Mouse (Mus musculus) hindbrain, embryonic 14.5 days (tissue): ENCODE data around the gene Acot11. TPM values are rescaled to one million over a fixed set of nuclear protein-coding genes. Genes with fewer than 3 reads are reported as not detected.

Experiments
- ATAC-seq: fragments of 200-750 bp; cut with Nextera tagmentation; 2 replicates; pipeline ENCODE4 v1.8.0; 2017; ENCODE audit warnings: moderate number of reproducible peaks, mild to moderate bottlenecking, moderate TSS enrichment, moderate library complexity; ENCODE audit not compliant: low FRiP score
- DNase-seq: peaks from one replicate; pipeline ENCODE4 v3.0.0-alpha.2; 2015; ENCODE audit warnings: low spot score
- H3K27ac ChIP-seq: fragments of 300-500 bp; sonication (generic); 2 replicates; pipeline ENCODE4 v1.5.1; 2014; ENCODE audit warnings: mild to moderate bottlenecking, moderate library complexity
- H3K27me3 ChIP-seq: fragments of 300-500 bp; sonication (generic); 2 replicates; pipeline ENCODE4 v1.6.1; 2014; ENCODE audit warnings: mild to moderate bottlenecking, low read length, mixed read lengths; ENCODE audit not compliant: control insufficient read depth, insufficient read depth
- H3K36me3 ChIP-seq: fragments of 300-500 bp; sonication (generic); replicated peaks from 2 replicates; pipeline ENCODE4 v1.6.1; 2014; ENCODE audit not compliant: control insufficient read depth, insufficient read depth
- H3K4me1 ChIP-seq: fragments of 300-500 bp; sonication (generic); replicated peaks from 2 replicates; pipeline ENCODE4 v1.6.1; 2014; ENCODE audit warnings: antibody characterized with exemption, low read length, mixed read lengths; ENCODE audit not compliant: control insufficient read depth, insufficient read depth
- H3K4me2 ChIP-seq: fragments of 300-500 bp; sonication (generic); replicated peaks from 2 replicates; pipeline ENCODE4 v1.6.1; 2014; ENCODE audit warnings: mild to moderate bottlenecking, moderate library complexity
- H3K4me3 ChIP-seq: fragments of 300-500 bp; sonication (generic); replicated peaks from 2 replicates; pipeline ENCODE4 v1.5.1; 2014; ENCODE audit warnings: mild to moderate bottlenecking, low read length
- H3K9ac ChIP-seq: fragments of 300-500 bp; sonication (generic); 2 replicates; pipeline ENCODE4 v1.6.1; 2014
- H3K9me3 ChIP-seq: fragments of 300-500 bp; sonication (generic); 2 replicates; pipeline ENCODE4 v1.6.1; 2016; ENCODE audit warnings: low read length; ENCODE audit not compliant: control insufficient read depth
- WGBS: fragments of 180-500 bp; shearing (Covaris S2); extraction: QIAGEN DNeasy Blood & Tissue Kit; methylation state at CpG from one replicate; pipeline ENCODE4 v1.1.7; 2014; 5-methylcytosine and 5-hydroxymethylcytosine counted together
- polyA plus RNA-seq: library from polyadenylated mRNA; unstranded; fragments of >200 nt; fragmentation: Nextera tagmentation; extraction: Ambion mirVana; gene quantifications from 2 replicates; pipeline ENCODE4 v1.2.1, GENCODE M21; 2014

The Acot11 gene
- polyA plus RNA-seq, 1 experiment from 2014 or later, result 2.0 TPM

DNA sequence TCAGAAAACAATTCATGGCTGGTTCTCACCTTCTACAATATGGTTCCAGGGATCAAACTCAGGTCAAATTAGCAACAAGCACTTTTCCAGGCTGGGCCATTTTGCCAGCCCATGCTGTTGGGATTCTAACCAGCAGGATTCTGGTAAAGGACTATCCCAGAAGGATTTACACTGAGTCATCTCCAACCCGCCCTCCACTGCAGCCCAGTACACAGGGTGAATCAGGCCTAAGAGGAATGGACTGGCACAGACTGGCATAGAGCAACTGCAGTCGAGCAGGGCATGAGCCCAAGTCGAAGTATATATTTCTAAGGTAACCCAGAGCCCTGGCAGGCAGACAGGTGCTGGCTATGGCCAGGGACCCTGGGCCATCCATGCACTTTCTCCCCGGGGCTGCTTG lies 12.2 kb upstream of the Acot11 start:
- ATAC-seq (no peak), DNase-seq (no peak)
- H3K4me1 ChIP-seq, result peaks cover 11% of the 10 kb centered on the region; the same call in 1 of the 2 replicates

DNA sequence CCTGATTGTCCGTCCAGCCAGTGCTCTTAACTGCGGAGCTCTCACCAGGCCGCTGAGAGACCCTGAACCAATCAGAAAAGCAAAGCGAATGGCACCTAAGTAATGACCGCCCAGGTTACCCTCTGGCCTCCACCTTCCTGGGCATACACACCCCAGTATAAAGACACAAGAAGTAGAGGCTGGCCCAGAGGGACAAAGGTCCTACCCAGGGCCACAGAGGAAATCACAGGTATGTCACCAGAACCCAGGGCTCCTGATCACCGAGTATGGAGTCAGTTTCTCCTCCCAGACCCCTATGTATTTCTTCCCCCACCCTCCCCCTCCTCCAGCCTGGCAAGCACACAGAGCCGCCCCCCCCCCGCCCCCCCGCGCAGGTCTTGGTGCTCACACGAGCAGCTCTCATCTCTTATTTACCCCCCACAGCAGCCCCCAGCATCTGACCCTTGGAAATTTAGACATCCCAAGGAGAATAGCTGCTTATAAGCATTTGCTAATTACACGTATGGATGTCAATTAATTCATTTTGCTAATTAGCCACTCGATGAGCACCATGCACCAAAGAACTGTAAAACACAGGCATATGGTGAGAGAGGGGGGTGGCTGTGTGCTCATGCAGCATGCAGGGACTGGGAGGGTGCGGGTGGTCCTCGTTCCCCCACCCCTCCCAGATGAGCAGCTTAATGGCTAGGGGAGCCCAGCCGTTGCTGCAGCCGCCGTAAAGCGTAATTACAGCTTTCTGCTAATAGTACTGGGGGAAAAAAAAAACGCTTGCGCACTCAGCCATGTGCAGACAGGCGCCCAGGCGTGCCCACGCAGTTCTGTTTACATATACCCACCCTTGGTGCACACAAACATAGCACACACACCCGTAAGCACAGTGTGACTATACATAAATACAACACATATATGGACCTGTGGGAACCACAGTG lies 10.9 kb upstream of the Acot11 start:
- H3K27me3 ChIP-seq, result no peaks in the 10 kb centered on the region
- 53% methylated on average over 23 of the region's 25 CpGs for WGBS
- H3K9ac ChIP-seq, result no peak overlapping the region
- no peaks in the 10 kb centered on the region for H3K9me3 ChIP-seq
- no peak overlapping the region for H3K4me3 ChIP-seq
- H3K27ac ChIP-seq, result peak overlapping the region; percentile 51
- H3K36me3 ChIP-seq, result no peaks in the 10 kb centered on the region
- ATAC-seq, result peak; percentile 92
- H3K4me2 ChIP-seq, result peak overlapping the region; percentile 35
- DNase-seq, result peak; percentile 62
- H3K4me1 ChIP-seq, result peaks cover 11% of the 10 kb centered on the region; the same call in 1 of the 2 replicates

More for the DNA sequence above, 12.2 kb upstream of the Acot11 start:
- Histone ChIP-seq H3K9ac (no peak overlapping the region), H3K4me3 (no peak overlapping the region), H3K9me3 (no peaks in the 10 kb centered on the region), H3K27ac (no peak overlapping the region), H3K36me3 (no peaks in the 10 kb centered on the region), H3K27me3 (no peaks in the 10 kb centered on the region), H3K4me2 (no peak overlapping the region)
- 94% methylated on average over 4 of the region's 4 CpGs for WGBS

DNA sequence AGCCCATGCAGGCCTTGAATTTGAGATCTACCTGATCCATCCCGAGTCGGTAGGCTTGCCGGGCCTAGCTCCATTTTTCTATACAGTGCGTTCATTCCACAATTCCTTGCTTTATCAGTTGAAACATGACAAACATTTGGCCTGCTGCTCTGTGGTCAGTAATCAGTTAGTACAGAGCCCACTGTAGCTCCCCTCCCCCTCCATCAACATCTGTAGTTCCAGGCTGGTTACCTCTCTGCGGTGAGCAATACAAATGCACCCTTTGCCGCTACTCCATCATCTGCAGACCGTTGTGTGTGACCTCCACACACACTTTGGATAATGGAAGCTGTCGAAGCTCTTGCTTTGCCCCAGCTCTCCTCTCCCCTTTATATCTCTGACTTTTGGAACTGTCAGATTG lies 6.4 kb upstream of the Acot11 start:
- DNase-seq (no peak), ATAC-seq (no peak)
- Histone ChIP-seq H3K9ac (no peak overlapping the region), H3K4me2 (no peak overlapping the region), H3K36me3 (no peaks in the 10 kb centered on the region), H3K27me3 (no peaks in the 10 kb centered on the region), H3K9me3 (0 out of 2 replicates have a peak, but pooled peaks cover 4% of the 10 kb centered on the region), H3K4me1 (peaks cover 7% of the 10 kb centered on the region; the same call in 1 of the 2 replicates), H3K4me3 (no peak overlapping the region), H3K27ac (no peak overlapping the region)
- 92% methylated on average over 8 of the region's 8 CpGs for WGBS

DNA sequence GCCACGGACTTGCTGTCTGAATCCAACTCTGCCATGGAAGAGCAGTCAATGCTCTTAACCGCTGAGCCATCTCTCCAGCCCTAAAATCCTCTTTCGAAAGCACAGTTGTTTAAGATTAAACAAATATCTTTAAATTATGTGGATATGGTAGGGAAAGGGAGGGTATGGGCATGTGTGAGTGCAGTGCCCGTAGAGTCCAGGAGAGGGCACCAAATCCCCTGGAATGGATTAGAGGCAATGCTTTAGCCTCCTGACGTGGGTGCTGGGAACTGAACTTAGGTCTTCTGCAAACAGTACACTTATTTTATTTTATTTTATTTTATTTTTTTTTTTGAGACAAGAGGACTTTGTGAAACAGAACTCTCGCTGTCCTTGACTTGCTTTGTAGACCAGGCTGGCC lies 5.2 kb upstream of the Acot11 start:
- no peak for ATAC-seq
- H3K27ac ChIP-seq, result no peak overlapping the region

GRCm38 (mm10) chr4:106807287-106807686 lies 2.5 kb upstream of the Acot11 start:
- no peak overlapping the region for H3K4me2 ChIP-seq
- H3K27ac ChIP-seq, result no peak overlapping the region
- 83% methylated on average over 3 of the region's 3 CpGs for WGBS
- peaks cover 5% of the 10 kb centered on the region; the same call in 1 of the 2 replicates for H3K27me3 ChIP-seq
- H3K4me3 ChIP-seq, result no peak overlapping the region
- H3K36me3 ChIP-seq, result no peaks in the 10 kb centered on the region
- ATAC-seq, result no peak
- DNase-seq, result no peak
- H3K9me3 ChIP-seq, result 0 out of 2 replicates have a peak, but pooled peaks cover 4% of the 10 kb centered on the region
- H3K9ac ChIP-seq, result no peak overlapping the region
- peaks cover 6% of the 10 kb centered on the region for H3K4me1 ChIP-seq

More for the DNA sequence above, 5.2 kb upstream of the Acot11 start:
- Histone ChIP-seq H3K4me1 (peaks cover 1% of the 10 kb centered on the region; the same call in 1 of the 2 replicates), H3K4me2 (no peak overlapping the region), H3K9ac (no peak overlapping the region), H3K9me3 (0 out of 2 replicates have a peak, but pooled peaks cover 4% of the 10 kb centered on the region), H3K36me3 (no peaks in the 10 kb centered on the region), H3K4me3 (no peak overlapping the region), H3K27me3 (no peaks in the 10 kb centered on the region)
- DNase-seq, result no peak
- WGBS, result 90% methylated on average over 6 of the region's 6 CpGs

- H3K4me1 ChIP-seq, result peaks cover 6% of the 10 kb centered on the region
- DNase-seq, result no peak
These were observed 1.1 kb upstream of the Acot11 start for GRCm38 (mm10) chr4:106805890-106806289.

DNA sequence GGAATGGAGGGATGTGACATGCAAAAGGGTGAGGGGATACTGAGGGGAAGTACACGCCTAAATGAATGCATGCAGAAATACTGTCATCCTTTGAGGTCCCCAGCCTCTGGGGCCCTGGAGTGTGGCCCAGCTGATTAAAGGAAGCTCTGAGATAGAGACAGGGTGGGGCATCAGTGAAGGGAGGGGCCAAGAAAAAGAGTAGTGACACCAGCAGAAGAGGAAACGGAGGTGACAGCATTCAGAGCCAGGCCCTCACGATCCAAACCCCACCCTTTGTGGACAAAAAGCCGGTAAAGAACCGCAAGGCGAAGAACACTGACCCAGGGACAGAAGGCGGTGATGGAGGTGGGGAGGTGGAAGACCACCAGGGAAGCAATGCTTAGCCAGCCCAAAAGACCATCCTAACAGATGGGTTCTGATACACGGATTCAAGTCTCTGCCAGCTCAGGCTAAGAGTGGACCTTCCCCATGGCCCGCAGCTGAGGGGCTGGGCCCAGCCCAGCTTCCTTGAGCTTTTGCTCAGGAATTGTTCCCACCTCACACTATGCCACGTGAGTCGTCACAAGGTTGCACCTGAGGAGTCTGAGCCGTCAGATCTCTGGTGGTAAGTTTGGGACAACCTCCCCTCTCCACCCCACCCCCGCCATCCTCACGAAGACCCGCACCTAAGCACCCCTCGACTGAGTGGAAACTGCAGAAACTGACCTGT lies 443 bp downstream of the Acot11 start:
- WGBS, result 46% methylated on average over 16 of the region's 16 CpGs
- ATAC-seq (no peak), DNase-seq (no peak)
- H3K9me3 ChIP-seq, result no peaks in the 10 kb centered on the region
- no peaks in the 10 kb centered on the region for H3K36me3 ChIP-seq
- H3K9ac ChIP-seq, result no peak overlapping the region
- H3K27ac ChIP-seq, result no peak overlapping the region
- H3K4me2 ChIP-seq, result peak overlapping the region; percentile 39
- H3K4me3 ChIP-seq, result no peak overlapping the region
- peaks cover 6% of the 10 kb centered on the region for H3K4me1 ChIP-seq
- H3K27me3 ChIP-seq, result peaks cover 5% of the 10 kb centered on the region; the same call in 1 of the 2 replicates

More at GRCm38 (mm10) chr4:106805890-106806289, 1.1 kb upstream of the Acot11 start:
- no peak overlapping the region for H3K27ac ChIP-seq
- peaks cover 5% of the 10 kb centered on the region; the same call in 1 of the 2 replicates for H3K27me3 ChIP-seq
- no peaks in the 10 kb centered on the region for H3K36me3 ChIP-seq
- no peak overlapping the region for H3K9ac ChIP-seq
- H3K4me2 ChIP-seq, result no peak overlapping the region
- 0 out of 2 replicates have a peak, but pooled peaks cover 4% of the 10 kb centered on the region for H3K9me3 ChIP-seq
- 45% methylated on average over 2 of the region's 2 CpGs for WGBS
- ATAC-seq, result no peak
- no peak overlapping the region for H3K4me3 ChIP-seq

GRCm38 (mm10) chr4:106803781-106804180 lies 1.0 kb downstream of the Acot11 start:
- DNase-seq, result no peak
- Histone ChIP-seq H3K4me1 (peaks cover 6% of the 10 kb centered on the region), H3K36me3 (no peaks in the 10 kb centered on the region), H3K27ac (no peak overlapping the region), H3K9me3 (no peaks in the 10 kb centered on the region), H3K9ac (no peak overlapping the region), H3K27me3 (peaks cover 5% of the 10 kb centered on the region; the same call in 1 of the 2 replicates), H3K4me2 (no peak overlapping the region), H3K4me3 (no peak overlapping the region)
- 81% methylated on average over 4 of the region's 4 CpGs for WGBS
- no peak for ATAC-seq

DNA sequence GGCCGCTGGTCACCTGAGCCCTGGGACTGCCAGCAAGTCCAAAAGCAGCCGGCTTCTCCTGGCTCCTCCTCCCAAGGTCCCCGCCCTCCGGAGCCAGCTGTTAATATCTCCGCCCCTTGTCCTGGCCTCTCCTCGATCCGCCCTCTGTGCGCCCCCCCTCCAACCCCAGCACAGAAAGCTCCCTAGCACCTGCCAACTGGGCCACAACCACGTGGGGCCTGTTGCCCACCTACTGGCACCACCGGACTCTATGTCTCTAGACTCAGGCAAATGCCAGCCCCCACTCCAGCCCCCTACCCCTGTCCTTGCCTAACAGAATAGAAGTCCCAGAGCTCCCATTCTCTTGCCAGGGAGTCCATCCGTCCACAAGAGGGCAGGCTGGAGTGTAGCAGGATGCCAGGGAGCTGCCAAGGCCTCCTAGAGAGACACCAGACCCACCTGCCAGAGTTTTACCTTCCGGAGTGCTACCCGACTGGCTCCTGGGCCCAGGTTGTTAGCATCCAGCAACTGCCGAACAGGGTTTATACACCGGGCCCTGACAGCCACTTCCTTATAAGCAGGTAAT lies 4.9 kb downstream of the Acot11 start:
- peak overlapping the region; percentile 36 for H3K4me2 ChIP-seq
- peak; percentile 69 for ATAC-seq
- WGBS, result 9% methylated on average over 15 of the region's 15 CpGs
- no peak overlapping the region for H3K9ac ChIP-seq
- H3K4me3 ChIP-seq, result no peak overlapping the region
- peaks cover 3% of the 10 kb centered on the region for H3K4me1 ChIP-seq
- H3K27me3 ChIP-seq, result peaks cover 5% of the 10 kb centered on the region; the same call in 1 of the 2 replicates
- DNase-seq, result peak; percentile 69
- H3K36me3 ChIP-seq, result no peaks in the 10 kb centered on the region
- H3K9me3 ChIP-seq, result no peaks in the 10 kb centered on the region
- no peak overlapping the region for H3K27ac ChIP-seq
